Mouse (Mus musculus) mammary gland, adult 2 months (tissue): Measurements from ENCODE around the gene Nyx. TPM values are rescaled to one million over a fixed set of nuclear protein-coding genes. Genes with fewer than 3 reads are reported as not detected.

Experiments
- polyA plus RNA-seq: library from polyadenylated mRNA; depleted of rRNA; stranded (reverse); fragments of >200 nt; gene quantifications from 2 replicates; pipeline ENCODE4 v1.2.3, GENCODE M21; 2012; ENCODE audit warnings: low replicate concordance; rRNA removed

The Nyx gene
- 0.16 and 0.36 TPM in 2 replicates for polyA plus RNA-seq

DNA sequence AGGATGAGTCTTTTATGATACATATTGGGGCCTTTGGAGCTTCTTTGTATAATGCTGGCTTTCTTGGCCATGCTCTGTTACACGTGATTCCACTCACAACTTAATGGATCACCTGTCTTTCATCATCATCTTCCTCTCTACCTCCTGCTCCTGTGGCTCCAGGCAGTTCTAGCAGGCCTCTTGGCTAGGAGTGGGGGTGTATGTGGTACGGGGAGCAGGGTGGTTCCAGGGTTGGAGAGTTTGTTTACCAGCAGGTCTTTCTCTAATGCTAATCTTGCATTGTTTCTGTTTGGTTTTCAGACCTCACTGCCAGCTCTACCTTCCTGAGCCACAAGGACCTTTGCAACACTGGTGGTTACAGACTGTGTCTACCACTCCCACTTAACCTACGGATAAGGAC is at the start of gene Nyx:
Gene Nyx (plus strand): TSS at position 301 of the 400 bp plus-strand sequence.

Other genes with a start within 250 kb of the Nyx start
- 14.2 and 23.7 TPM in 2 replicates for gene Ddx3x, start 185.1 kb upstream of the Nyx start, polyA plus RNA-seq
- gene Gpr34, start 166.0 kb downstream of the Nyx start, polyA plus RNA-seq, result 0.47 and 2.2 TPM in 2 replicates
- gene Gpr82, start 195.3 kb downstream of the Nyx start, polyA plus RNA-seq, result 0.07 TPM in 1 of 2 replicates, not detected in the other